Mouse (Mus musculus) 416B (cell line): ENCODE data around the gene Dhx9.
"Not testable (repeated sequence)": the region's sequence is repeated elsewhere in the genome, so short reads cannot be mapped to it uniquely, and the experiment has no call there.

Source experiments
- DNase-seq: peaks from one replicate; pipeline ENCODE4 v3.0.0; 2011; ENCODE audit warnings: low read depth

The Dhx9 gene

DNA sequence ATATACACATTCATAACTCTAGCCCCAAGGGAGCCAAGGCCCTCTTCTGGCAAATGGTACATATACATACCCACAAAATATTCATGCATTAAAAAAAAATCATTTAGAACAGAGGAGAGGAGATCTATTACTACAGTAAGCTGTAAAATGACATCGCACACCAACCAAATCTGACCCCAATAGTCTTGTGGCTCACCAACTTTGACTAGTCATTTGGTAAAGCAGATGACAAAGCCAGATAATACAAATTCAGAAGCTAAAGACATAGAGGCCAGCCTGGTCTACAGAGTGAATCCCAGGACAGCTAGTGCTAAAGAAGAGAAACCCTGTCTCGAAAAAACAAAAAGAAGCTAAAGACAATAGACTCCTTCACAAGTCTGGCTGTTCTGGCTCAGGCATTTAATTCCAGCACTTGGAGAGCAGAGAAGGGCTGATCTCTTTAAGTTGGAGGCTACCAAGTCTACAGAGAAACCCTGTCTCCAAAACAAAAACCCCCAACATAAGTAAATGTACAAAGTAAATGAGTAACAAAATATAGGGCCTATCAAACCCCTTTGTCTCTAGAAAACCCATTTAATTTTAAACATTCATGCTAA, 2.2 kb downstream of the Dhx9 start:
- peak; percentile 61 for DNase-seq

DNA sequence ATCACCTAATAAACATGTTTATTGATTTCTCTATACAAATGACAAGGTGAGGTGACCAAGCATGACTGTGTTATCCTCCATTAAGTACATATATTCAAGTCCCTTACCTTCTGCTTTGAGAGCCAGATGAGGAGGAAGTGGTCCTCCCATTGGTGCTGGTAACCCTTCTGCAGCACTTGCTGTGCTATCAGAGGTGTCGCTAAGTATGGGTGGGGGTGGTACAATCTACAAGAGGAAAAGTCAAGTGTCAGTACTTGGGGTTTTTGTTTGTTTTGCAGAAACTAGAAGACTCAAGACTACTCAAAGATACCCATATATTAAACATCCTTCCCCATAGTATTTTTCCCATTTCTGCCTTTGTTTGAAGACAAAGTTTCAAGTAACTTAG, 6.4 kb downstream of the Dhx9 start:
- DNase-seq: no peak

DNA sequence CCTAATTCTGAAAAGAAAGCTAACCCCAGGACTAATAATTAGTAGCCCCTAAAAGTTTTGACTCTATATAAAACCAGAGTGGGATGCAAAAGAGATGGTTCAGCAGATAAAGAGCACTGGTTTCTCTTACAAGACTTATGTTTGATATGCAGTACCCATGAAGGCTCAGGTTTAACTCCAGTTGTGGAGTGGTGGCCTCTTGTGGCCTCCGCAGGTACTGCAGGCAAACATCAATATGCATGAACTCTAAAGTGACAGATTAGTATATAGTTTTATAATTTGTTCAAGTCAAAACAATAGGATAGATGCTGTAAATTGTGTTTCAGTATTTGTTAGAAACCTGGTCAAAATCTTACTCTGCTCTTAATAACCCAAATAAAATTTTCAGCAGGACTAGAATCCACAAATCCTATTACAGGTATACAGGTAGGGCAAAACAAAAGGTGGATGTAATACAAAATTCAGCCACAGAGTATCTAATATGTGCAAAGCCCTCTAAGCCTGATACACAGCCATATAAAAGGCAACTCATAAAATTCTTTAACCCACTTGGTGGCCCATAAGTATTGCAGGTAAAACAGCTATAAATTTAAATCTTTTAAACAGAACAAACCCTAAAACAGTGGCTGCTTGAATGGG, 7.0 kb downstream of the Dhx9 start:
- DNase-seq: peak; percentile 80

DNA sequence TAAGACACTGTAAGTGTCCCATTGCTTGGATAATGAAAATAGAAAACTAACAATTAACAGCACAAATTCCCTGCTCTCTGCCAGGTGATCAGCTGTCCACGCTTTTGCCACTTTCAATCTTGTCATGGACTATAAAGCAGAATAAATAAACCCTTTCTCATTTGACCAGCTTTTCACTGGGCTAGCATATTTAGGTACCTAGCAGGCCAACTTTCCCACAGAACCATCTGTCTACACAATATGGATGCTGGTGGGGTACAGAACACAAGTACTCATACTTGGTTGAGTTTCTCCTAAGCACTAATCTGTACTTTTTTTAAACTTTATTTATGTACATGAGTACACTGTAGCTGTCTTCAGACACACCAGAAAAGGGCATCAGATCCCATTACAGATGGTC, 8.2 kb downstream of the Dhx9 start:
- DNase-seq: no peak

DNA sequence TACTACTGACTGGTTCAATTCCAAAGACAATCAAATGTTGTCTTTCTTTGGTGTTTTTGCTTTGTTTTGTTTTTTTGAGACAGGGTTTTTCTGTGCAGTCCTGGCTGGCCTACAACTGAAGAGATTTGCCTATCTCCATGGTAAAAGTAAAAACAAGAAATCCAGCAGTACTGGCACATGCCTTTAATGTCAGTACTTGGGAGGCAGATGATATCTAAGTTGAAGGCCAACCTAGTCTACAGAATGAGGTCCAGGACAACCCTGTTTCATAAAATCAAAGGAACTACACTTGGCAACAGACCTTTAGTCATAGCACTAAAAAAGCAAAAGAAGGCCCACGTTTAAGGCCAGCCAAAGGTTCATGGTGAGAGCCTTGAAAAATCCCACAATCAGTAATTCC, 25.7 kb downstream of the Dhx9 start:
- DNase-seq: no peak

DNA sequence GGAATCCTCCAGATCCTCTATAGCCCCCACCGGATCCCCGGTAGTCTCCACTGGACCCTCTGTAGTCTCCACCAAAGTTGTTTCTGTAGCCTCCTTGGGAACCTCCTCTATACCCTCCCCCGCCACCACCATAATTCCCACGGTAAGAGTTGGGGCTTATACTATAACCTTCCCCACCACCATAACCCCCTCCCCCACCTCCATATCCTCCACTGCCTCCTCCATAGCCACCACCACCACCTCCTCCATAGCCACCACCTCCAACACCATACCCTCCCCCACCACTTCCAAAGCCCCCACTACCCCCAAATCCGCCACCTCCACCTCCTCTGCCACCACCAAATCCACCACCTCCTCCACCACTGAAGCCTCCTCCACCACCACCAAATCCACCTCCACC, 31.3 kb downstream of the Dhx9 start:
- DNase-seq: no peak

DNA sequence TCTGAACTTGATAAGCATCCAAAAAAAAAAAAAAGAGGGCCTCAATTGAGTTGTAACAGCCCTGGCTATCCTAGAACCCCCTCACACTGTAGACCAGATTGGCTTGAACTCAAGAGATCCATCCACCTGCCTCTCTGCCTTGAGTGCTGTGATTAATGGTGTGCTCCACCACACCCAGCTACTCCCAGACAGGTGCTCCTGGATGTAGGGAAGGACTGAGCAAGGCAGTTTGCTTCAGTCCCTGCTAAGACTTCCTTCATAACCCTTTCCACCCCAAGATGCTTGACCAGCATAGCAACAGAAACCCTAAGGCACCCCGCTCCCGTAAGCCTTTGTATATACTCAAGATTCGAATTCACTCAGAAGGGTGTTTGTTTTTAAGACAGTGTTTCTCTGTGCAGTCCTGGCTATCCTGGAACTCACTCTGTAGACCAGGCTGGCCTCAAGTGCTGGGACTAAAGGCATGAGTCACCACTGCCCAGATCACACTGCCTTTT, 34.3 kb downstream of the Dhx9 start:
- DNase-seq: peak; percentile 43

DNA sequence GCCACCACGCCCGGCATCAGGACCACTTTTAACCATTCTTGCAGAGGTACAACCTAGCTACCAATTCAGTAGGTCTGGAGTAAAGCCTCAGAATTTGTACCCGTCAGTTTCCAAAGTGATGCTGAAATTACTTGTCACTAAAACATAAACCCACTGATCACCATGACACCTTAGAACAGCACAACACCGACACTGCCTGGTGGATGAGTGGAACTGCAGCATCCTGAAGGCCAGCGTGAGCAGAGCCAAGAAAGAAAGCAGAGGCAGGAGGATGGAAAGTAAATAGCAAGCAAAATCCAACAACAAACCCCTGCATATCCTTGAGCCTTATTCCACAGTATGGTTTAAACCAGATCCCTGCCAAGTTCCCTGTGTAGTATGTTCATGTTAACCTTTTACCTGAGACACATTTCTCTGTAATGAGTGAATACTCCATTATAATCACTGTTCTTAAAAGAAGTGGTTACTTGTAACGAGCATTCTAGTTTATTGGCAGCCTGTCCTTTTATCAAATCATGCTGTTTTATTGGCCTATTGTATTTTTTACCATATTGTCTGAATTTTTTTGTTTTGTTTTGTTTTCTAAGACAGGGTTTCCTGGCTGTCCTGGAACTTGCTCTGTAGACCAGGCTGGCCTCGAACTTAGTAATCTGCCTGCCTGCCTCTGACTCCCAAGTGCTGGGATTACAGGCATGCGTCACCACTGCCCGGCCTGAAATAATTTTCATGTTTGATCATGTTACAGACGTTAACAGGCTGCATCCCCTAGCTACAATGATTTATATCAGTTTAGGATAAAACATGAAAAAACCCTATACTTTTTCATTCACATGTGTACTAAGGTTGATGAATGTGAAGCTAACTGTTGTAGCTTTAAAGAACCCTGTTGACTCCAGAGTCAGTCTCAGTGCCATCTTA, 36.0 kb downstream of the Dhx9 start:
- peak; percentile 65 for DNase-seq

DNA sequence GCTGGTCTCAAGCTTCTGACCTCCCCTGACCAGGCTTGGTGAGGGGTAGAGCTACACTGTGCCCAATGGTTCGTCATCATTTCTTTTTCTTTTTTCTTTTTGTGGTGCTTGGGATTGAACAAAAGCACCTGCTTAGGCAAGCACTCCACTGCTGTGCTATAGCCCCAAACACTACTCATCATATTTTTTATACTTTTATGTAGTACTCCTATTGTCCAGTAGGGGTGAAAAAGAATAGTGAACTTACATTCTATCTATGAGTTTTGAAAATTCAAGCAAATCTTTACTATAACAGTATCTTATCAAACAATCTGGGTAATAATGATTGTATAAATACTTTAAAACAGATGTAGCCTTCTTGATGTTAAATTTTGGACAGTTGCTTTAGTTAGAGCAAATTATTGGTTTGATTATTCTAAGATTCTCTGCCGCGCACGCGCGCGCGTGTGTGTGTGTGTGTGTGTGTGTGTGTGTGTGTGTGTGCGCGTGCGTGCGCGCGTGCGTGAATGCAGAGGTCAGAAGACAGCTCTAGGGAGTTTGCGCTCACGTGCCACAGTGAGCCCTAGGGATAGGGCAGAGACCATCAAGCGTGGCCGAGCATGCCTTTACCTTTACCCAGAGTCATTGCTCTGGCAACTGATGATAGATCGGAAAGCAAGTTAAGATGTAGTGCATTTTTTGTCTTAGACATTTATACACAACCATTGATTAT, 41.2 kb downstream of the Dhx9 start:
- no peak for DNase-seq

DNA sequence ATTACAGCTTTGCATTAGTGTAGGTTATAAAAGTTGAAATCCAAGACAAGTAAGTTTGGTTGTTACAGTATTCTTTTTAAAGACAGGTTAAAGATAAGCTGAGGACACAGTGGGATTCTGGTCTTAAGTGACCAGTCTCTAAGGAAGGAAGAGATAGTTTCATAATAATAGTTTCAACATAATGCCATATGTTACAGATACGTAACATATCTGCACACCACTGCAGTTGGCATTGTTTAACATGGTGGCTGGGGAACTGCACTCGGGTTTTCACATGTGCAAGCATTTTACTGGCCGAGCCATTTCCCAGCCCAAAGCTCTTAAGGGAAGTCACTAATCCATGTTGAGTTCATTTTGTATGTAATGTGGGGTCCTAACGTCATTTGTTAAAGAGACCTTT, 43.8 kb downstream of the Dhx9 start:
- DNase-seq: no peak

DNA sequence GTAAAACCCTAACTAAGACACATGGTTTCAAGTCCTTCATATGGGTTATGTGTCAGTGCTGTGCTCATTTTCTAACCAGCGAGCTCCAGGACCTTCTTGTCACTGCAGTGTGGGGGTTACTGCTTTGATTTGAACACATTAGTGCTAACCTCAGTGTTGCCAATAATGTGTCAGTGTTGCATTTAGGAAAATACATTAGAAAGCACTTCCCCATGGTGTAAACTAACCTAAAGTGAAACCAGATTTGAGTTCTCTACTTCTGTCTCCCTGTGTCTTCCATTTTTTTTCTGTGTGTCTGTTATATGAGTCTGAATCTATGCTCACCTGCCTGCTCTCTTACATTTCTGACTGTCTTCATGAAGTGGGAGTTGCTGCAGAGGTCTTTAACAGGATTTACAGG, 44.4 kb downstream of the Dhx9 start:
- DNase-seq: no peak

DNA sequence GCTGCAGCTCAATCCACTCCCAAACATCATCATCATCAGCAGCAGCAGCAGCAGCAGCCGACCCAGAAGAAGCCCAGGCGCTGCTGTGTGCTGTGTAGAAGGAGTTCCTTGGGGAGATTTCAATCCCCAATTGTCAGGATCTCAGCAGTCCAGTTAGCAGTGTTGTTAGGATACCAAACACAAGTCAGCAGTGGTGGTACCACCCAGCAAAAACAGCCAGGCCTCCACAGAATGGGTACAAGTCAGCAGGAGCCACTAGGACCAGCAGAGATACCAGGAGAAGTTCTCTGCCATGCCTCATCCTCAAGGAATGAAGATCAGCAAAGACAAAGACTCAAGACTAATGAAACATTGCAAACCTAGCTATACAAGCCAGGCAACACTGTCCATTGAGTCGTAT, 45.8 kb downstream of the Dhx9 start:
- no peak for DNase-seq

DNA sequence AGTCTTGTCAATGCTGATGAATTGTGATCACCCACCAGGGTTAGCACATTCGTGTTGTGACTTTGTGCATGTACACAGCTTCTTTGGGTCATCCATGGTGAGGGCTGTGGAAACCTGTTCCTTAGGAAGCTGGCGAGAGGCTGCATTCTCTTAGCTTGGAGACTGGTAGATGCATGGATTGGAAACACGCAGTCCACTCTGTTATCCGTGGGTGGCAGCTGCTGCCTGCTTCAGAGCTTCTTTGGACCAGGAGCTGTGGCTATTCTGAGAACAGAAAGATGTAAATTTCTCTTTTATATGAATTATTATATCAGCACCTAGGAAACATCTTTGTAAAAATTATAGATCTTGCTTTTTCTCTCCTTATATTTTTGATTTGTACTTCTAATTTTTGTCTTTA, 46.7 kb downstream of the Dhx9 start:
- DNase-seq: no peak

DNA sequence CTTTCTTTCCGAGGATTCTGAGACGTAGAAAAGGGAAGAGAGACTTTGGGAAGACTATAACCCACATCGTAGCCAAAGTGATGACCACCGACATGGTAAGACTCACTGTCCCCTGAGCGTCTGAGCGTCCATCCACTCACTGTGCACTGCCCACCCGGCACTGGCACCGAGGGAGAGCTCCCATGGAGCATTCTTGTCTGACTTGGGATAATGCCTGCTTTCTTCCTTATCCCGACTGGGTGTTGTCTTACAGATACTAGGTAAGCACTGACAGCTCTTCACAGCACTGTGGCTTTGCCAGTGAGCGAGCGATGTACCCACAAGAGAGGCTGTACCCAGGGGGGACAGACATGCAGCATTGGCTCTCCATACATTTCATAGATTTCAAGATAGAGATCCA, 49.9 kb downstream of the Dhx9 start:
- DNase-seq: no peak

DNA sequence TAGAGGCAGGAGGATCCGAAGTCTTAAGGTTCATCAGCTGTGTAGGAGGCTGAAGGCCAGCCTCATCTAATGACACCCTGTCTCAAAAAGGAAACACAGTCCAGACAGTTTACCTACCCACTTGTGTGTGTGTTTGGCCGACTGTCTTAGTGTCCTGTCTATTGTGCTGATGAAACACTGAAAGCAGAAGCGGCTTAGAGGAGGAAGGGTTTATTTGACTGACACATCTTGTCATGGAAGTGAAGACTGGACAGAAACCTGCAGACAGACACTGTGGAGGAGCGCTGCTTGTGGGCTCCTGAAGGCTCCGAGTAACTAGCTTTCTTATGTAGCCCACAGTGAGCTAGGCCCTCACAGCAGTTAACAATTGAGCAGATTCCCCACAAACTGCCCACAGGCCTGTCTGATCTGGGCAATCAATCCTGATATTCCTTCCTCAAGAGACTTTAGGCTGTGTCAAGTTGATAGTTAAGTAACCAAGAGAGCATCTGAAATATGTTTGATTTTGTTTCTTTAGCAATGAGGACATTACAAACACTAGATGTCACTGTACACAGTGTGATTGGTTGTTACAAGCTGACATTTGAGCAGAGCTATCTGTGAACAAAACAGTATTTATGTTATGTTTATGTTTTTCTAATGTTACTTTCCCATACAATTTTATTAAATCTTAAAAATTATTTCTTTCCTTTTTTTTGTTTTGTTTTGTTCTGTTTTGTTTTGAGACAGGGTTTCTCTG, 53.4 kb downstream of the Dhx9 start:
- no peak for DNase-seq

DNA sequence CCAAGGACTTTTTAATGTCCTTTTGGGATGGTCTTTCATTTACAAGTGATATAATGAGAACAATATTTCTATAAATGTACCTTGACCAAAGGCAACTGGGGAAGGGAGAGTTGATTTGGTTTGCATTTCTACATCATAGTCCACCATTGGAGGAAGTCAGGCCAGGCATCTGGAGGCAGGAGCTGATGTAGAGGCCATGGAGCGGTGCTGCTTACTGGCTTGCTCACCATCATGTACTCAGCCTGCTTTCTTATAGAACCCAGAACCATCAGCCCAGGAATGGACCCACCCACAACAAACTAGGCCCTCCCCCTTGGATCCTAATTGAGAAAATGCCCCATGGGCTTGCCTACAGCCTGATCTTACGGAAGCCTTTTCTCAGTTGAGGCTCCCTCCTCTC, 55.1 kb downstream of the Dhx9 start:
- no peak for DNase-seq

DNA sequence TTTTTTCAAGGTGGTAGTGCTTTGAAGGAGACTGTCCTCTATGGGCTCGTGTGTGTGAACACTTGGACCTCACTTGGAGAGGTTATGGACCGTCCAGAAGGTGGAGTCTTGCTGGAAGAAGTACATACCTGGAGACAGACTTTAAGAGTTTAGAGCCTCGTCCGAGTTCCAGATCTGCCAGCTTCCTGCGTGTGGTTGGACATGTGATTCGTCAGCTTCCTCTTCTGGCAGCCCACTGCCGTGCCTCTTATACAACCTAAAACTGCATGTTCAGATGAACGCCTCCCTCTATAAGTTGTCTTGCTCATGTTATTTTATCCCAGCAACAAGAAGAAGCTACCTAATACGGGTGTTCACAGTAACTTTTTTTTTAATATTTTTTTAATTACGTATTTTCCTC, 55.8 kb downstream of the Dhx9 start:
- peak; percentile 70 for DNase-seq

DNA sequence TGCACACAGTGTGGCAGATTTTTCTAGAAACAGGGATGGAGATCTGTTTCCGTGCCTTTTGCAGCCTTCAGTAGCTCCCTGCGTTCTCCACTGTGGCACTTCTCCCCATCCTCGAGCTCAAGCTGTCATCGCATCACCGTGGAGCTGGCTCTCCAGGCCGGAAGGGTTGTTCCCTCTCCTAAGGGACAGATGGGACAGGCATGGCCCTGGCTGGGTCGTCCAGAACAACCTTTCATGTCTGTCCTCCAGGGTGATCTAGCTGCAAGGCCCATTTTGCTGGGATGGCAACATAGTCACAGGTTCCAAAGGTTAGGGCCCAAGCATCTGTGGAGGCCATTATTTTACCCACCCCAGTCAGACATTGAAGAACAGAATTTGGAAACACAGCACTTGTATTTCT, 56.3 kb downstream of the Dhx9 start:
- no peak for DNase-seq

DNA sequence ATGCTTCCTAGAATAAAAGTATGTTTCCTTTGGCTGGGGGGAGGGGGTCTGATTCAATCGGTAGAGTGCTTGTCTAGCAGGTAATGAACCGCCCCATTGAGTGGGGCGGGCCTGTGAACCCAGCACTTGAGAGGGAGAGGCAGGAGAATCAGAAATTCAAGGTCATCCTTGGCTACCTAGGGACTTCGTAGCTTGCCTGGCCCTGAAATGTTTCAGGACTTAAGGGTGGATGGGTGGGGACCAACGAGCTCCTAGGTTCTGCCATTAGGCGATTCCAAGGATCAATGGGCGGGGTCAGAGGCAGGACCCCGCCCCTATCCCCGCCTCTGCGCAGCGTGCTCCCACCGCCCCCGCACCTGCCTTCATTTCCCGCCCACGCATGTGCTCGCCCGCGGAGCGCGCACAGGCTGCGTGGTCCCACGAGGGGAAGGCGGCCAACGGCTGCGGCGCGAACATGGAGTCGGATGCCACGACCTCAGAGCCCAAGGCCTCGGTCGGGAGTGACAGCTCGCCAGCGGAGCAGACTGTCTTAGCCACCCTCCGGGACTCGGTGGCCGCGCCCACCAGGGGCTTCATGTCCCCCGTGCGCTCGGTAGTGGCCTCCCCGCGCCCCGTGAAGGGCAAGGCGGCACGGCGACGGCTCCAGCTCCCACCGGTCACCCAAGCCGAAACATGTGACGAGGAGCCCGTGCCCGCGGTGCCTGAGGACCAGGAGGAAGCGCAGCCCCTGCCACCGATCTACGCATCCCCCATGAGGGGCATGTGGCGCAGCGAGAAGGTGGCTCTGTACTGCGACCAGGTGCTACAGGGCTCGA, 62.5 kb downstream of the Dhx9 start, which contains the start of gene Shcbp1l:
TSS of gene Shcbp1l (plus strand) at position 393 of the 815 bp plus-strand sequence.
- no peak for DNase-seq

DNA sequence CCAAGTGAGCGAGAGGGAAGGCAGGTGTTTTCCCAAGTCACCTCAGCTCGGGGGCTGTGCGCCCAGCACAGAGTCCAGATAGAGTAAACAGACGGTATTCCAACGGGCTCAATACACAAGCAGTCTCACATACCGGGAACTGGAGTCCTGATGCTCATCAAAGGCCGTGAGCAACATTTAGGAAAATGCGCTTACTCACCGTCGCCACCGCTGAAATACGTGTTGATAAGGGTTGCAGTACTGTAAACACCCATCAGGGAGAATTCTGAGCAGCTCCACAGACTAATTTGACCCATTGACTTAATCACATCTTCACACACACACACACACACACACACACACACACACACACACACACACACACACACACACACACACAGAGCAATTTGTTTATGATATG, 63.2 kb downstream of the Dhx9 start:
- no peak for DNase-seq

DNA sequence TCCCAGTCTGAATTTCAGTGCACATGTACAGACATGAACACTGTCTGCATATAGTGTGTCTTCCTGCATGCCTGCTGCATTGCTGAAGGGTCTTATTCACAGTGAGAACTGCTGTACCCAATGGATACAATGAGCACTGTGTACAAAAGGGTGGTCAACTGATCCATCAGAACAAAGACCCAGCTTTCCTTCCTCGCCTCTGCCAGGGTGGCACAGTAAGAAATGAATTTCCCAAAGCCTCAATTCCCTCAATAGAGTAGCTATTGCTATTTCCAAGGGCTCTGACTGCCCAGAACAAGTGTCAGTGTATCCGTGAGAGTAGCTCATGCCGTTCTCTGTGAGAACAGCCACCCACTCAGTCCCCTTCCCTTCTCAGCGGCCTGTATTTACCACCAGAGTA, 69.7 kb downstream of the Dhx9 start:
- not testable (repeated sequence) for DNase-seq
